Mouse (Mus musculus) forebrain, postnatal 0 days (tissue): Measurements from ENCODE around the gene Rexo2. TPM values are rescaled to one million over a fixed set of nuclear protein-coding genes. Genes with fewer than 3 reads are reported as not detected.

ENCODE experiments used
- ATAC-seq: fragments of 200-750 bp; cut with Nextera tagmentation; 2 replicates; pipeline ENCODE4 v1.8.0; 2017; ENCODE audit warnings: mild to moderate bottlenecking, moderate library complexity
- DNase-seq: peaks from one replicate; pipeline ENCODE4 v3.0.0-alpha.2; 2015
- H3K27ac ChIP-seq: fragments of 300-500 bp; sonication (generic); 2 replicates; pipeline ENCODE4 v1.5.1; 2014; ENCODE audit warnings: low read depth, mild to moderate bottlenecking, antibody characterized with exemption, low read length, moderate library complexity, mixed read lengths
- H3K27me3 ChIP-seq: fragments of 300-500 bp; sonication (generic); 2 replicates; pipeline ENCODE4 v1.6.1; 2014; ENCODE audit warnings: mild to moderate bottlenecking, low read length, mixed read lengths; ENCODE audit not compliant: insufficient read depth
- H3K36me3 ChIP-seq: fragments of 300-500 bp; sonication (generic); 2 replicates; pipeline ENCODE4 v1.6.1; 2014; ENCODE audit warnings: mild to moderate bottlenecking, moderate library complexity; ENCODE audit not compliant: insufficient read depth
- H3K4me1 ChIP-seq: fragments of 300-500 bp; sonication (generic); 2 replicates; pipeline ENCODE4 v1.6.1; 2014; ENCODE audit warnings: antibody characterized with exemption; ENCODE audit not compliant: insufficient read depth
- H3K4me2 ChIP-seq: fragments of 300-500 bp; sonication (generic); 2 replicates; pipeline ENCODE4 v1.6.1; 2014; ENCODE audit warnings: low read depth, mild to moderate bottlenecking, moderate library complexity
- H3K4me3 ChIP-seq: fragments of 300-500 bp; sonication (generic); 2 replicates; pipeline ENCODE4 v1.5.1; 2014; ENCODE audit warnings: low read depth, low read length, mixed read lengths
- H3K9ac ChIP-seq: fragments of 300-500 bp; sonication (generic); 2 replicates; pipeline ENCODE4 v1.6.1; 2014; ENCODE audit warnings: mild to moderate bottlenecking
- H3K9me3 ChIP-seq: fragments of 300-500 bp; sonication (generic); 2 replicates; pipeline ENCODE4 v1.6.1; 2016; ENCODE audit warnings: low read length
- CTCF ChIP-seq: sonication (generic); IDR thresholded peaks from 2 replicates; pipeline ENCODE4 v1.5.1; 2016; ENCODE audit warnings: antibody characterized with exemption, control low read depth, low read depth
- WGBS: fragments of 180-500 bp; shearing (Covaris S2); extraction: QIAGEN DNeasy Blood & Tissue Kit; methylation state at CpG from one replicate; pipeline ENCODE4 v1.1.7; 2014; 5-methylcytosine and 5-hydroxymethylcytosine counted together
- microRNA-seq, 2 experiments: library from miRNA; unstranded; fragments of <30 nt; microRNA quantifications; one replicate each; pipeline ENCODE4; 2016
- polyA plus RNA-seq: library from polyadenylated mRNA; unstranded; fragments of >200 nt; fragmentation: Nextera tagmentation; extraction: Ambion mirVana; gene quantifications from 2 replicates; pipeline ENCODE4 v1.2.1, GENCODE M21; 2015
- total RNA-seq: library from RNA; depleted of rRNA; stranded (reverse); fragments of >200 nt; gene quantifications from 2 replicates; pipeline ENCODE4 v1.2.3, GENCODE M21; 2014; rRNA removed

Gene Rexo2
- total and polyA plus RNA-seq, 2 experiments from 2014 or later: 61.2 to 109 TPM

- Histone ChIP-seq H3K27me3 (no peaks in the 10 kb centered on the region), H3K4me2 (no peak overlapping the region), H3K4me1 (no peaks in the 10 kb centered on the region), H3K9ac (no peak overlapping the region), H3K9me3 (no peaks in the 10 kb centered on the region), H3K27ac (no peak overlapping the region), H3K4me3 (no peak overlapping the region), H3K36me3 (no peaks in the 10 kb centered on the region)
- DNase-seq (no peak), ATAC-seq (no peak)
- TF ChIP-seq CTCF: no peak
- WGBS: 52% methylated on average over 1 of the region's 1 CpGs
These were observed 57.2 kb downstream of the Rexo2 start for GRCm38 (mm10) chr9:48423256-48423655.

DNA sequence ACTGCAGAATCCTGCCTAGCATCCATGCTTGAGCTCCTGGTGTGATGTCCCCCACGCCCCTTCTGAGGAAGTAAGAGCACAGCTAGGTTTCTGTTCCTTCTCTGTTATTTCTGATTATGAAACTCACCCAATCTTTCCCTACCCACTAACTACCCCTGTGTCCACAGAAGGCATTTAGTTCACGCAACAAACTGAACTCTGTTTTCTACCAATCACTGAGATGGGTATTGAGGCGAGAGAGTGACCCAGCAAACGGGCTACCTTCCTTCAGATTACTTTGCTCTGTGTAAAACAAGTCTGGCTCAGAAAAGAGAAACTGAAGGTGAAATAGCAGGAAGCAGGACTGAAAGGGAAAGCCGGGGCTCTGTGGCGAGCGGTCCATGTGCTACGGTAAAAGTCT is 58.0 kb downstream of the Rexo2 start:
- H3K4me2 ChIP-seq: no peak overlapping the region
- ATAC-seq (no peak), DNase-seq (no peak)
- WGBS: 83% methylated on average over 8 of the region's 8 CpGs
- TF ChIP-seq CTCF: no peak
- H3K4me1 ChIP-seq: no peaks in the 10 kb centered on the region
- H3K36me3 ChIP-seq: no peaks in the 10 kb centered on the region
- H3K9me3 ChIP-seq: no peaks in the 10 kb centered on the region
- H3K27me3 ChIP-seq: no peaks in the 10 kb centered on the region
- H3K4me3 ChIP-seq: no peak overlapping the region
- H3K27ac ChIP-seq: no peak overlapping the region
- H3K9ac ChIP-seq: no peak overlapping the region

DNA sequence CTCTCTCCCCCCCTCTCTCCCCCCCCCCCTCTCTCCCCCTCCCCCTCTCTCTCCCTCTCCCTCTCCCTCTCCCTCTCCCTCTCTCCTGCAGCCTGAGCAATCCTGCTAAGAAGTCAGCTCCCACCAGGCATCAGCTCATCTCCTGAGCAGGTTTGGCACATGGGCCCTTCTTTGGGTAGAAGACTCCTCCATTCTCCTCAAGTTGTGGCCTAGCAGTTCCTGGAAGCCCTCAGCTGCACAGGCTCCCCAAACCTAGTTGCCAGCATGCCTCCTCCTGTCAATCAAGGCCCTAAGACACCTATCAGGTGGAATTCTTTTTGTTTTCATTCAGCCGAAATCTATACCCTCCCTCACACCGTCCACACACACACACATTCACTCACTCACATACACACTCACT is 58.9 kb downstream of the Rexo2 start:
- H3K27me3 ChIP-seq: no peaks in the 10 kb centered on the region
- DNase-seq: no peak
- H3K4me3 ChIP-seq: no peak overlapping the region
- H3K4me1 ChIP-seq: no peaks in the 10 kb centered on the region
- H3K4me2 ChIP-seq: no peak overlapping the region
- no peaks in the 10 kb centered on the region for H3K9me3 ChIP-seq
- H3K27ac ChIP-seq: no peak overlapping the region
- no peaks in the 10 kb centered on the region for H3K36me3 ChIP-seq
- ATAC-seq: no peak
- WGBS: 75% methylated on average over 2 of the region's 2 CpGs
- no peak for TF ChIP-seq CTCF
- H3K9ac ChIP-seq: no peak overlapping the region

DNA sequence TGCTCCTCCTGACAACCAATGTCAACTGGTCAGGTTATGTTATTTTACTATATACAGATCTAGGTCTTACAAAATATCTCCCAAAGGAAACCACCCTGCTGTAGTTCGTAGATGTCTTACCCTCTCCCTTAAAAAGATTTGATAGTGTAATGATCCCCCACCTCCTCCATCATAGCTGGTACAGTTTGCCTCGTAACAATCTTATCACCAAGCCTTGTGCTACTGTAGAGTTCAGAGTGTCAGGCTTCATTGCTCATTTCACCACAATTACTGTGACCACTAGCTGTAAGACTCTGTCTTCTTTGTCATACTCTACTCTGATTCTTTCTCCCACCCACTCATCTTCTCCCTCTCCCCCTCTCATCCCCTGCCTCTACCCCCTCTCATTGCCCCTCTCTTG is 59.4 kb downstream of the Rexo2 start:
- no peaks in the 10 kb centered on the region for H3K36me3 ChIP-seq
- DNase-seq: no peak
- TF ChIP-seq CTCF: no peak
- no peak for ATAC-seq
- no peaks in the 10 kb centered on the region for H3K27me3 ChIP-seq
- H3K9me3 ChIP-seq: no peaks in the 10 kb centered on the region
- H3K4me1 ChIP-seq: no peaks in the 10 kb centered on the region
- H3K27ac ChIP-seq: no peak overlapping the region
- WGBS: 88% methylated on average over 2 of the region's 2 CpGs
- no peak overlapping the region for H3K4me3 ChIP-seq
- H3K4me2 ChIP-seq: no peak overlapping the region
- no peak overlapping the region for H3K9ac ChIP-seq

DNA sequence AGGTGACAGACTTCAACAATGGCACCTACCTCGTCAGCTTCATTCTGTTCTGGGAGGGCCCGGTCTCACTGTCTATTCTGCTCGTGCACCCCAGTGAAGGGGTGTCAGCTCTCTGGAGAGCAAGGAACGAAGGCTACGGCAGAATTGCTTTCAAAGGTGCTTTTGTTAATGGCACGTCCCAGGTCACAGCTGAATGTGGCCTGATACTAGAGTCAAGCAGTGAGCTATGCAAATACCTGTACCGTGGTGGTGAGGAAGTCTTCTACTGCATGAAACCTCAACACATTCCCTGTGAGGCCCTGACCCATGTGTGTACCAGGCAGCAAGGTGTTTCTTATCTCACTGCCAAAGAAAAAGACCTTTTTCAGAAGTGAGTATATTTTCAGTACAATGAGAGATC is 60.0 kb downstream of the Rexo2 start:
- TF ChIP-seq CTCF: no peak
- no peak overlapping the region for H3K27ac ChIP-seq
- ATAC-seq: no peak
- no peak overlapping the region for H3K4me3 ChIP-seq
- no peak overlapping the region for H3K4me2 ChIP-seq
- H3K9me3 ChIP-seq: no peaks in the 10 kb centered on the region
- H3K36me3 ChIP-seq: no peaks in the 10 kb centered on the region
- no peak overlapping the region for H3K9ac ChIP-seq
- H3K27me3 ChIP-seq: no peaks in the 10 kb centered on the region
- H3K4me1 ChIP-seq: no peaks in the 10 kb centered on the region
- 79% methylated on average over 7 of the region's 7 CpGs for WGBS
- no peak for DNase-seq

- WGBS: 71% methylated on average over 8 of the region's 8 CpGs
- no peak for TF ChIP-seq CTCF
- no peaks in the 10 kb centered on the region for H3K4me1 ChIP-seq
These were observed 61.6 kb downstream of the Rexo2 start for GRCm38 (mm10) chr9:48418829-48419228.

More at GRCm38 (mm10) chr9:48418829-48419228, 61.6 kb downstream of the Rexo2 start:
- no peak overlapping the region for H3K4me2 ChIP-seq
- no peaks in the 10 kb centered on the region for H3K36me3 ChIP-seq
- no peaks in the 10 kb centered on the region for H3K9me3 ChIP-seq
- no peak overlapping the region for H3K9ac ChIP-seq
- H3K27me3 ChIP-seq: no peaks in the 10 kb centered on the region
- ATAC-seq: no peak
- no peak overlapping the region for H3K4me3 ChIP-seq
- H3K27ac ChIP-seq: no peak overlapping the region
- no peak for DNase-seq

Small RNA genes lying within 50 kb of the gene (microRNA-seq; reads per million reads assigned to microRNA genes)
- 0 reads per million in 2 experiments for gene Gm23653

Other genes with a start within 250 kb of the Rexo2 start
- not detected in 2 replicates for gene Nxpe2, start 127.2 kb downstream of the Rexo2 start, total RNA-seq
- 0.08 and 0.38 TPM in 2 replicates for gene Nxpe2, start 127.2 kb downstream of the Rexo2 start, polyA plus RNA-seq
- gene Rbm7, start 14.7 kb upstream of the Rexo2 start, total RNA-seq: 70.9 and 74.4 TPM in 2 replicates
- 86.8 and 92.7 TPM in 2 replicates for gene Rbm7, start 14.7 kb upstream of the Rexo2 start, polyA plus RNA-seq
- 24.4 and 24.6 TPM in 2 replicates for gene Gm5617, start 14.8 kb upstream of the Rexo2 start, total RNA-seq
- 23.3 and 30.7 TPM in 2 replicates for gene Gm5617, start 14.8 kb upstream of the Rexo2 start, polyA plus RNA-seq
- gene Nnmt, start 124.5 kb upstream of the Rexo2 start, total RNA-seq: 3.1 and 4.6 TPM in 2 replicates
- gene Nnmt, start 124.5 kb upstream of the Rexo2 start, polyA plus RNA-seq: 5.5 and 5.7 TPM in 2 replicates